Mouse (Mus musculus): ENCODE data around the gene Btrc. TPM values are rescaled to one million over a fixed set of nuclear protein-coding genes. Genes with fewer than 3 reads are reported as not detected.

Btrc gene
- polyA plus RNA-seq, 1 experiment: 66.5 TPM

DNA sequence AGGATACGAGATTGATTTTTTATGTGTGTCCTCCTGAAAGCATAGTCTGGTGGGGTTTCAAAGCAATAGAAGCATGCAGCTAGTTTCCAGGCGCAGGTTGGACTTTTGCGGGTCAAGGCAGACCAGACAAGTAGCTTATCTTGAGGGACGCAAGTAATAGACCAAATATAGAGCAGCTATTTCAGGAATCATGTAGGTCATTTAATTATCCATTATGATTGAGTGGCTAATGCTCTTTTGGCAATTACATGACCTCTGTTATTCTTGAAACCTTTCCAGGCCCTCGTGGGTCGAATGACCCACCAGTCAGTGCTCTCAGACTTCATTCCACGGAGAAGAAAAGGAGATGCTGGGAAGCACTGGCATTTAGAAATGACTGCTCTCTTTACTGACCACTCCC, 78.2 kb downstream of the Btrc start:
- H3K27ac ChIP-seq (ENCODE audit: insufficient read depth, low read length): no peak overlapping the region
- H3K4me1 ChIP-seq (ENCODE audit: control insufficient read depth, insufficient read depth, low read length): peaks cover 3% of the 10 kb centered on the region; the same call in 1 of the 2 replicates
- no peaks in the 10 kb centered on the region for H3K27me3 ChIP-seq (ENCODE audit: control insufficient read depth, insufficient read depth, low read length)
- 28% methylated on average over 7 of the region's 7 CpGs for WGBS
- no peak overlapping the region for H3K4me3 ChIP-seq (replicated peaks; ENCODE audit: insufficient read depth, low read depth, low read length)
- TF ChIP-seq CTCF (IDR thresholded peaks at IDR 0.05; ENCODE audit: borderline replicate concordance, insufficient read depth, low read depth, low read length) (no peak), POLR2A (IDR thresholded peaks at IDR 0.05; ENCODE audit: borderline replicate concordance, insufficient read depth, low read length) (no peak)
- peak in 1 of 2 experiments; percentile 23 for DNase-seq

DNA sequence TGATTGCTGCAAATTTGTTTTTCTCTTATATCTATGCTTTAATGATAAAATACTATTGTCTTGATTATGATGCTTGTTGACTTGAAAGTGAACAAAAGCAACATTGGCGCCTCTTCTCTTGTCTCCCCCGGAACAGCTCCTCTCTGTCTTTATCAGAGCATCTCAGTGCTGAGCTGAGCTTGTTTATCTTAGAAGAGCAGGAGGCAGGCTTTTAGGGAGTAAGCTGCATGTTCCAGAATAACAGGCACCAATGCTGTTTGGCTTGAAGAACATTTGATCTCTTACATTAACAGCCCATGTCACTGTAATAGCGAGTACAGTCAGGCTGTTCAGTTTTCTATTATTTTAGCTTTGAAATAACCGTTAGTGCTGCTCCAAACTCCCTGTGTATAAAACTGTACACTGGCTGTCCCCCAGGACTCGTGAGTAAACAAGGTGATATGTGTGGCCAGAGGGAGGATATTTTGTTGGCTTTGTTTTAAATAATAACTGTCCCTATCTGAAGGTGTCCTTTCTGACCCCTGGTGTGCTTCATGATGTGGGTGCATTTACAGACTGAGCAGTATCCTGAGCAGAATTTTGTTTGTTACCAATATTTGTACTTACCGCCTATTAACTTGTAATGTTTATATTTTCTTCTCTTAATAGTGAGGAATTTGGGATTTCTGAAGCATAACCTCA, 81.9 kb downstream of the Btrc start:
- no peak overlapping the region for H3K4me3 ChIP-seq (replicated peaks; ENCODE audit: insufficient read depth, low read depth, low read length)
- 71% methylated on average over 6 of the region's 6 CpGs for WGBS
- TF ChIP-seq POLR2A (IDR thresholded peaks at IDR 0.05; ENCODE audit: borderline replicate concordance, insufficient read depth, low read length): no peak
- no peak for TF ChIP-seq CTCF (IDR thresholded peaks at IDR 0.05; ENCODE audit: borderline replicate concordance, insufficient read depth, low read depth, low read length)
- H3K4me1 ChIP-seq (ENCODE audit: control insufficient read depth, insufficient read depth, low read length): peaks cover 7% of the 10 kb centered on the region; the same call in 1 of the 2 replicates
- H3K27ac ChIP-seq (ENCODE audit: insufficient read depth, low read length): no peak overlapping the region; the same call in 1 of the 2 replicates
- H3K27me3 ChIP-seq (ENCODE audit: control insufficient read depth, insufficient read depth, low read length): no peaks in the 10 kb centered on the region
- no peak for DNase-seq

DNA sequence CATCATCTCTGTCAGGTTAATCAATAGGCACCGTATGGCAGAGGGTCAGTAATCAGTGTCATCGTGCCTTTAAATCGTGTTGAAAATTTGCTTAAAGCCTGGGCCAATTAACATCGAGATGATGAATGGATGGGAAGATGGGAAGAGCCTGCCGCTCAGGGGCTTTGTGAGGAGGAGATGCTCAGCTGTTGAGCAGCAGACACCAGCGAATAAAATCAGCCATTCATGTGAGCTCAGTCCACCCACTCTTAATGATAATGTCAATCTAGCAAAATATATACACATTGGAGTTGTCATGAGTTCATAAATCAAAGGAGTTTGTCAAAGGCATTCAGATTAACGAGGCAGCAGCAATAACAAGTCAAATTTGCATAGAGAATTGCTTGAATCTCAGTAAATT, 83.1 kb downstream of the Btrc start:
- no peak overlapping the region for H3K27ac ChIP-seq (ENCODE audit: insufficient read depth, low read length)
- WGBS: 48% methylated on average over 7 of the region's 7 CpGs

GRCm38 (mm10) chr19:45447222-45447621, 83.7 kb downstream of the Btrc start:
- TF ChIP-seq POLR2A (IDR thresholded peaks at IDR 0.05; ENCODE audit: borderline replicate concordance, insufficient read depth, low read length) (no peak), CTCF (IDR thresholded peaks at IDR 0.05; ENCODE audit: borderline replicate concordance, insufficient read depth, low read depth, low read length) (no peak)
- peaks cover 5% of the 10 kb centered on the region; the same call in 1 of the 2 replicates for H3K4me1 ChIP-seq (ENCODE audit: control insufficient read depth, insufficient read depth, low read length)
- 31% methylated on average over 2 of the region's 2 CpGs for WGBS
- DNase-seq: peak in 1 of 2 experiments; percentile 26
- no peak overlapping the region for H3K27ac ChIP-seq (ENCODE audit: insufficient read depth, low read length)
- H3K27me3 ChIP-seq (ENCODE audit: control insufficient read depth, insufficient read depth, low read length): no peaks in the 10 kb centered on the region
- H3K4me3 ChIP-seq (replicated peaks; ENCODE audit: insufficient read depth, low read depth, low read length): no peak overlapping the region

More for the DNA sequence above, 83.1 kb downstream of the Btrc start:
- Histone ChIP-seq H3K4me3 (replicated peaks; ENCODE audit: insufficient read depth, low read depth, low read length) (no peak overlapping the region), H3K27me3 (ENCODE audit: control insufficient read depth, insufficient read depth, low read length) (no peaks in the 10 kb centered on the region), H3K4me1 (ENCODE audit: control insufficient read depth, insufficient read depth, low read length) (peaks cover 6% of the 10 kb centered on the region; the same call in 1 of the 2 replicates)
- TF ChIP-seq POLR2A (IDR thresholded peaks at IDR 0.05; ENCODE audit: borderline replicate concordance, insufficient read depth, low read length): no peak
- no peak for TF ChIP-seq CTCF (IDR thresholded peaks at IDR 0.05; ENCODE audit: borderline replicate concordance, insufficient read depth, low read depth, low read length)
- DNase-seq: no peak

- WGBS: 92% methylated on average over 1 of the region's 1 CpGs
- Histone ChIP-seq H3K4me3 (replicated peaks; ENCODE audit: insufficient read depth, low read depth, low read length) (no peak overlapping the region), H3K27ac (ENCODE audit: insufficient read depth, low read length) (no peak overlapping the region), H3K4me1 (ENCODE audit: control insufficient read depth, insufficient read depth, low read length) (peaks cover 5% of the 10 kb centered on the region; the same call in 1 of the 2 replicates), H3K27me3 (ENCODE audit: control insufficient read depth, insufficient read depth, low read length) (no peaks in the 10 kb centered on the region)
- DNase-seq: no peak
- no peak for TF ChIP-seq POLR2A (IDR thresholded peaks at IDR 0.05; ENCODE audit: borderline replicate concordance, insufficient read depth, low read length)
- TF ChIP-seq CTCF (IDR thresholded peaks at IDR 0.05; ENCODE audit: borderline replicate concordance, insufficient read depth, low read depth, low read length): no peak
Observed at GRCm38 (mm10) chr19:45447886-45448285, 84.4 kb downstream of the Btrc start.

- Histone ChIP-seq H3K27me3 (ENCODE audit: control insufficient read depth, insufficient read depth, low read length) (no peaks in the 10 kb centered on the region), H3K4me3 (replicated peaks; ENCODE audit: insufficient read depth, low read depth, low read length) (no peak overlapping the region), H3K4me1 (ENCODE audit: control insufficient read depth, insufficient read depth, low read length) (peaks cover 5% of the 10 kb centered on the region), H3K27ac (ENCODE audit: insufficient read depth, low read length) (no peak overlapping the region)
- TF ChIP-seq POLR2A (IDR thresholded peaks at IDR 0.05; ENCODE audit: borderline replicate concordance, insufficient read depth, low read length): no peak
- no peak for TF ChIP-seq CTCF (IDR thresholded peaks at IDR 0.05; ENCODE audit: borderline replicate concordance, insufficient read depth, low read depth, low read length)
- DNase-seq: no peak
- 97% methylated on average over 3 of the region's 3 CpGs for WGBS
Observed at GRCm38 (mm10) chr19:45454391-45454790, 90.9 kb downstream of the Btrc start.

DNA sequence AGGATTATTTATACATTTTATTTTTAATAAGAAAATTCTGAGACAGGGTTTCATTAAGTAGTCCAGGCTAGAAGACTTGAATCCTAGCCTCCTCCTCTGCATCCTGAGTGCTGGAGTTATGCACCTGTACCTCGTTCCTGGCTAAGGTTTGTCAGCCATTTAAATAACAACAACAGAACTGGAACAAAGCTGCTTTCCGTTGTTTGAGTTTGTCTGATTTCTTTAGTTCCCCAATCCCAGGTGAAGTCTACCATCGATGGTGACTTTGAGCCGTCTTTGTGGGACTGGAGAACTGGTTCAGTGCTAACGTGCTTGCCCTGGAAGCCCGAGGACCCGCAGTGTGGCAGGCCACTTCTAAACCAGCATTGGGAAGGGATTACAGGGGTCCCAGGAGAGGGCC, 93.4 kb downstream of the Btrc start:
- no peak overlapping the region for H3K4me3 ChIP-seq (replicated peaks; ENCODE audit: insufficient read depth, low read depth, low read length)
- no peaks in the 10 kb centered on the region for H3K27me3 ChIP-seq (ENCODE audit: control insufficient read depth, insufficient read depth, low read length)
- 92% methylated on average over 7 of the region's 7 CpGs for WGBS
- no peak overlapping the region for H3K27ac ChIP-seq (ENCODE audit: insufficient read depth, low read length)
- H3K4me1 ChIP-seq (ENCODE audit: control insufficient read depth, insufficient read depth, low read length): peaks cover 5% of the 10 kb centered on the region
- peak in 1 of 2 experiments; percentile 4 for DNase-seq
- TF ChIP-seq POLR2A (IDR thresholded peaks at IDR 0.05; ENCODE audit: borderline replicate concordance, insufficient read depth, low read length) (no peak), CTCF (IDR thresholded peaks at IDR 0.05; ENCODE audit: borderline replicate concordance, insufficient read depth, low read depth, low read length) (no peak)

DNA sequence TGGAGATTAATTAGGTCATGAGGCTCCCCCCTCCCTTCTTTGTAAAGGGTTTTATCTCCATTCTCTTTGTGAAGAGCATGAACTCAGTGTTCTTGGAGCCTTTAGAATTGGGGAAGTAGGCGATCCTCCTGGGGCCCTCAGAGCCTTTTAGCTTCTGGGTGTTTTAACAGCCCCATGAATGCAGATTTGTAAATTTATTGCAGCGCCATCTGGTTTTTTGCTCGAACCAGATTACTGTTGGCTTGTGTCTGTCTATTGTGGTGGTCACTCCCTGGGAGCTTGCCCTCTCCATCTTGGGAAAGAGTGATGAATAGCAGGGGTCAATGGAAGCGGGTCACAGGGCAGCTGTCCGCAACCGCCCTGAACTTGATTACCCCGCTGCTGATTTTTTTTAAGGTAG, 95.2 kb downstream of the Btrc start:
- H3K4me1 ChIP-seq (ENCODE audit: control insufficient read depth, insufficient read depth, low read length): peaks cover 3% of the 10 kb centered on the region
- H3K4me3 ChIP-seq (replicated peaks; ENCODE audit: insufficient read depth, low read depth, low read length): no peak overlapping the region
- WGBS: 61% methylated on average over 7 of the region's 7 CpGs
- peak in 1 of 2 experiments; percentile 4 for DNase-seq
- no peak overlapping the region for H3K27ac ChIP-seq (ENCODE audit: insufficient read depth, low read length)
- TF ChIP-seq CTCF (IDR thresholded peaks at IDR 0.05; ENCODE audit: borderline replicate concordance, insufficient read depth, low read depth, low read length) (no peak), POLR2A (IDR thresholded peaks at IDR 0.05; ENCODE audit: borderline replicate concordance, insufficient read depth, low read length) (no peak)
- H3K27me3 ChIP-seq (ENCODE audit: control insufficient read depth, insufficient read depth, low read length): no peaks in the 10 kb centered on the region

All from cerebellum, adult 2 months (tissue).